Mouse (Mus musculus) T-cell, adult 66 days (primary cell): ENCODE measurements around the gene Olfr813. TPM values are rescaled to one million over a fixed set of nuclear protein-coding genes. Genes with fewer than 3 reads are reported as not detected.

Source experiments
- total RNA-seq, 2 experiments: library from RNA; stranded (reverse); gene quantifications; 3 replicates in 1 of 2; 4 replicates in 1 of 2; pipeline ENCODE4 v1.2.4; 2023

The Olfr813 gene
- not detected for total RNA-seq

DNA sequence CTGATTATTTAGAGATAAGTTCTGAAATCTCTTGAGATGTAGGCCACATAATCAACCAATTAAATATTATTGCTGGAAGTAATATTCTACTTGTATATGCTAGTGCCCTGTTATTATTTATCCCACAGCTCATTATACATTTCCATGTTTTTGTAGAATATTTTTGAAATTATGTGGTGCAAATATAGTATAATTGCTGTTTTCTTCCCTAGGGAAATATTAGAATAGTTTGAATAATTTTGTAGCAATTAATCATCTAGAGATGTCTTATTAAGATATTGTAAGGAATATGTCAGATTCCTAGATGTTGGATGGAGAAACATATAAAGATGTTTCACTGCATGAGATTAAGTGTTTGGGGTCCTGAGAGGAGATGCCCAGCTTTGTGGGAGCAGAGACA, at the start of gene Olfr813:
Gene Olfr813 (plus strand): TSS at position 301 of the 400 bp plus-strand sequence.

DNA sequence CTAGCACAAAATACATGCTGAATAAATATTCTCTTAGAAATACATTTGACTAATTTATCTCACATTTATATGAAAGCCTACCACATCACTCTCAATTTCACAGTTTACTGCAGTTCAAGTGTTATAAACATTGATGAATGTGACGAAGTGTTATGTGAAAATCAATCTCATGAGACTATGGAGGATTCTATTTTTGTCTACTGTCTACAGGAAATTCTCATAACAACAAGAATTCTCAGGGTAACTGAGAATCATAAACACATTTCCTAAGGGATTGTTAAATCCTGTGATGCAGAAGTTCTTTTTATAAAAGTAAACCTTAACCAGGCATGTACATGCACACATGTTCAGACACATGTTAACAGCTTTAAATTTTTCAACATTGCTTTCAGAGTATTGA, 9.2 kb upstream of the Olfr813 start, which contains the start of gene Olfr812:
Gene Olfr812 (minus strand): TSS at position 101 of the 400 bp plus-strand sequence.

DNA sequence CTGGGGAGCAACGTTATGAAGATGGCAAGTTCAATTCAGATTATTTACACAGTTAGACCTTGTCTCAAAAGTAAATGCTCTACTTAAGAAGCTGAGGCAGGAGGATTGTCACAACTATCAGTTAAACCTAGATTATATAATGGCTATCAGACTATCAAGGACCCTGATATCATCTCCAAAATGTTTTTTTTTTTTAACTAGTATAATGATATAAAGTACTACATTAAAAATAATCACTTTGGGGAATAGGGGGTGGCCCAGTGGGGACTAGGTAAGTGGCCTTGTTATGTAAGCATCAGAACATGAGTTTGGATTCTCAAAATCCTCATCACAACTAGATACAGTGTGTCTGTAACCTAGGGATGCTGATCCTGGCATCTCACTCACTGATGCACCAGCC, 24.6 kb downstream of the Olfr813 start, which contains the start of gene Olfr814:
Gene Olfr814 (minus strand): TSS at position 101 of the 400 bp plus-strand sequence.

DNA sequence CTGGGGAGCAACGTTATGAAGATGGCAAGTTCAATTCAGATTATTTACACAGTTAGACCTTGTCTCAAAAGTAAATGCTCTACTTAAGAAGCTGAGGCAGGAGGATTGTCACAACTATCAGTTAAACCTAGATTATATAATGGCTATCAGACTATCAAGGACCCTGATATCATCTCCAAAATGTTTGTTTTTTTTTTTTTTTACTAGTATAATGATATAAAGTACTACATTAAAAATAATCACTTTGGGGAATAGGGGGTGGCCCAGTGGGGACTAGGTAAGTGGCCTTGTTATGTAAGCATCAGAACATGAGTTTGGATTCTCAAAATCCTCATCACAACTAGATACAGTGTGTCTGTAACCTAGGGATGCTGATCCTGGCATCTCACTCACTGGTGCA, 50.6 kb downstream of the Olfr813 start, which contains the start of gene Olfr815:
Gene Olfr815 (minus strand): TSS at position 101 of the 400 bp plus-strand sequence.

Other genes with a start within 250 kb of the Olfr813 start
- gene Olfr796, start 242.8 kb upstream of the Olfr813 start, total RNA-seq = not detected
- gene Olfr798, start 227.4 kb upstream of the Olfr813 start, total RNA-seq = not detected
- not detected for gene Olfr799, start 217.9 kb upstream of the Olfr813 start, total RNA-seq
- gene Olfr800, start 197.7 kb upstream of the Olfr813 start, total RNA-seq = not detected
- gene Olfr801, start 181.5 kb upstream of the Olfr813 start, total RNA-seq = not detected
- gene Olfr802, start 167.2 kb upstream of the Olfr813 start, total RNA-seq = not detected
- not detected for gene Olfr803, start 161.1 kb upstream of the Olfr813 start, total RNA-seq
- not detected for gene Olfr804, start 152.2 kb upstream of the Olfr813 start, total RNA-seq
- gene Olfr805, start 126.0 kb upstream of the Olfr813 start, total RNA-seq = not detected
- gene Olfr806, start 113.4 kb upstream of the Olfr813 start, total RNA-seq = not detected
- not detected for gene Olfr807, start 97.6 kb upstream of the Olfr813 start, total RNA-seq
- gene Olfr808, start 89.9 kb upstream of the Olfr813 start, total RNA-seq = not detected
- gene Olfr809, start 80.7 kb upstream of the Olfr813 start, total RNA-seq = not detected
- not detected for gene Olfr810, start 60.5 kb upstream of the Olfr813 start, total RNA-seq
- not detected for gene Olfr811, start 51.0 kb upstream of the Olfr813 start, total RNA-seq
- not detected for gene Olfr812, start 9.3 kb upstream of the Olfr813 start, total RNA-seq
- gene Olfr814, start 24.5 kb downstream of the Olfr813 start, total RNA-seq = not detected
- gene Olfr815, start 50.5 kb downstream of the Olfr813 start, total RNA-seq = not detected
- not detected for gene Olfr816, start 60.2 kb downstream of the Olfr813 start, total RNA-seq
- gene Olfr818, start 93.7 kb downstream of the Olfr813 start, total RNA-seq = not detected
- not detected for gene Olfr819, start 111.9 kb downstream of the Olfr813 start, total RNA-seq
- not detected for gene Olfr247, start 120.8 kb downstream of the Olfr813 start, total RNA-seq
- not detected for gene Gm10310, start 129.7 kb downstream of the Olfr813 start, total RNA-seq
- not detected for gene Olfr820, start 157.3 kb downstream of the Olfr813 start, total RNA-seq
- not detected for gene Olfr821, start 175.0 kb downstream of the Olfr813 start, total RNA-seq
- not detected for gene Olfr822, start 215.8 kb downstream of the Olfr813 start, total RNA-seq